Mouse (Mus musculus) embryonic stem cell, embryonic (primary cell): ENCODE measurements at regions not wholly inside any gene's neighbourhood (a gene's known extent, or its start where the extent isn't known, plus 50 kb on each side); places are given as distances from the start of the nearest gene placed in this dataset.
"Not testable (repeated sequence)": the region's sequence is repeated elsewhere in the genome, so short reads cannot be mapped to it uniquely, and the experiment has no call there.

Experiments used
- CTCF ChIA-PET, 4 experiments: fragments of 300-600 bp in 2 of 4; fragments of 350-600 bp in 2 of 4; sonication (Branson Sonifier 250); formaldehyde crosslinking; loops; one replicate each; lab custom pipeline; 2022; ENCODE audit warnings: inconsistent platforms in 2 of 4; lab: Charles Lee
- POLR2A ChIA-PET, 4 experiments: fragments of 300-600 bp in 2 of 4; fragments of 350-600 bp in 2 of 4; sonication (Branson Sonifier 250); formaldehyde crosslinking; loops; one replicate each; lab custom pipeline; 2022; ENCODE audit warnings: antibody characterized with exemption in 4 of 4, inconsistent platforms in 1 of 4; lab: Charles Lee

DNA sequence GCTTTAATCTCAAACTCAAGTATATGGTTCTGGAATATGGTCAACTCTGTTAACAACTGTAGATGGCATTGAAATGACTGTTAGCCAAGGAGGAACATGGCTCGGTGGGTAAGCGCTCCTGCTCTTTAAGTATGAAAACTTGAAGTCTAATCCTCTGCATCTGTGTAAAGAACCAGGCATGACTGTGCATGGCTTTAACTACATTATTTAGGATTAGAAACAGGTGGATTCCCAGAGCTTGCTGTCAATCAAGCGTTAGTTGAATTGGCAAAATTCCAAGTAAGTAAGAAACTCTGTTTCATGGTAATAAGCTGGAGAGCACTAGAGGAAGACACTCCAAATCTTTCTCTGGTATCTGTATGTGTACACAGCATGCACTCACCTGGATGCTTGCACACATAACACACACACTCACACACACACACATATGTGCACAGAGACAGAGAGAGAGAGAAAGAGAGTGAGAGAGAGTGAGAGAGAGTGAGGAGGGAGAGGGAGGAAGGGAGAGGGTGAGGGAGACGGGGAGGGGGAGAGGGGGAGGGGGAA is 993.9 kb upstream of the Pom121l12 start:
- CTCF ChIA-PET = no interaction called here
- POLR2A ChIA-PET = no interaction called here

DNA sequence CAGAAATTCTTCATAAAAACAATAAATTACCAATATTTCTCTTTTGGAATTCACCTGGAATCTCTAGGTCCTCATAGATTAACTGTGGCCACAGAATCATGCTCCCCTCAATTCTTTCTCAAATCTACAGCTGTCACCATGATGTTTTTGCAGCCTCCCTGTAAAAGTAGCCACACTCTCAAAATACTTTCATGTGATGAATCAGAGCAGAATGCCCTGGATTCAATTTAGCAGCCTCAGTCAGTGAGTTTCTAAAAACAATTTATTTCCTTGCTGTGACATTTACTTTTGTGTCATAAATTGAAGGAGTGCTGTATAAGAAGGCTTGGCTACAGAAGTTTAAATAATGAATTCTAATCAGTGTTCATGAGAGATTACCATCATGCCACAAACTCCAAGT is 1014.4 kb upstream of the Pom121l12 start:
- ChIA-PET POLR2A (no interaction called here), CTCF (no interaction called here)

DNA sequence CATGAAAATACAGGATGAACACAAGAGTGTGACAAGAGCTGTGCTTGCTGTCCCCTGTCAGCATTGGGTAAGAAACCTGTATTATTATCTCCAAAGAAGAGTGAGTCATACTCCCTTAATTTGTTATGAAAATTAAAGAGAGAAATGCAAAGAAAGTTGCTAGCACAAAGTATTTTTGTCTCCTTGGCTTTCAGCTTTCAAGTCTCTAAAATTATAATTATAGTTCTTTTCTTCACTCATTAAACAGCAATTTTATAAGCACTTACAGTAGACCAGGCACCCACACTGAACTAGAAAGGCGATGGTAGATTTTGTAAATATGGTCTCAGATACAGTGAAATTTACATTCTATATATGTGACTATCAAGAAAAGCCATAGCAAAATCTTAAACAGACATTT is 1043.8 kb upstream of the Pom121l12 start:
- ChIA-PET CTCF (no interaction called here), POLR2A (no interaction called here)

DNA sequence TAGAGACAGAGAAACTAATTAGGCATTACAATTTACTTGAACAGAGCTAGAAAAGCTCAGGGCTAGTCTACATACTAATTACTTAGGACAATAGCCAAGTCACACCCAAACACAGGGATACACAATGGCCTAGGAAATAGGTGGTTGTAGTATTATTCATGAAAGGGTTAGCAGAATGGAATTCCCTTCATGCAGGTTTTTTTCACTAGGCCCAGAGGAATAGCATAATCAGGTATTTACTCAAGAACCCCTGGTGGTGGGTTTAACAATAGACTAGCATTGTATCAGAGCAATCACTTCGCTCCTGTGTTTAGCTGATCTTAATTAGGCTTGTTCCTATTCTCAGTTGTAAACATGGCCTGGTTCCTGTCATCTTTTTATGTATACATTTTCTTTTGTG is 1054.9 kb upstream of the Cobl start:
- CTCF ChIA-PET, POLR2A ChIA-PET: not testable (repeated sequence)

DNA sequence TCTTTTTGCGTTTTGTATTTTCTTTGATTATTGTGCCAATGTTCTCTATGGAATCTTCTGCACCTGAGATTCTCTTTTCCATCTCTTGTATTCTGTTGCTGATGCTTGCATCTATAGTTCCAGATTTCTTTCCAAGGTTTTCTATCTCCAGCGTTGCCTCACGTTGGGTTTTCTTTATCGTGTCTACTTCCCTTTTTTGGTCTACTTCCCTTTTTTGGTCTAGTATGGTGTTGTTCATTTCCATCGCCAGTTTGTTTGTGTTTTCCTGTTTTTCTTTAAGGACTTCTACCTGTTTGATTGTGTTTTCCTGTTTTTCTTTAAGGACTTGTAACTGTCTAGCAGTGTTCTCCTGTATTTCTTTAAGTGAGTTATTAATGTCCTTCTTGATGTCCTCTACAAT is 1046.2 kb upstream of the Cobl start:
- POLR2A ChIA-PET, CTCF ChIA-PET: not testable (repeated sequence)

DNA sequence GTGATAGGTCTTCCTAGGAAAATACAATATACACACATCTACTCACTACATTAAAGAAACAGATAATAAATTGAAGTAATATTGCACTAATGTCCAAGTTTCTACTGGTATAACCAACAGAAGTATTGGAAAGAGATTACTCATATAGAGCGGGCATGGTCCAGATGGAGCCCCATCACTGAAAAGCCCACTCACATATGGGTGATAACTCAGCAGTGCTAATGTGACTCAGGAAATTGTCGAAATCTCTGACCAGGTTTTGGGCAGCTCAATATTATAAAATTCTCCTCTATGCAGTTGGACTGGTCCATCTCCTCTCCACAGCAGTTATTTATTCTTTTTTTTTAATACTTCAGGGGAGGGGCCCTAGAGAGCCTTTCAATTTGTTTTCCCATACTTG is 1021.2 kb upstream of the Cobl start:
- ChIA-PET POLR2A (no interaction called here), CTCF (no interaction called here)

DNA sequence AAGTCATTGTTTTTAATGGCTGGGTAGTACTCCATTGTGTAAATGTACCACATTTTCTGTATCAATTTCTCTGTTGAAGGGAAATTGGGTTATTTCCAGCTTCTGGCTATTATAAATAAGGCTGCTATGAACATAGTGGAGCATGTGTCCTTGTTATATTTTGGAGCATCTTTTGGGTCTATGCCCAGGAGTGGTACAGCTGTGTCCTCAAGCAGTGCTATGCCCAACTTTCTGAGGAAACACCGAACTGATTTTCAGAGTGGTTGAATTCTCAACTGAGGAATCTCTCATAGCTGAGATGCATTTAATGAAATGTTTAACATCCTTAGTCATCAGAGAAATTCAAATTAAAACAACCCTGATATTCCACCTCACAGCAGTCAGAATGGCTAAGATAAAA is 986.8 kb upstream of the Cobl start:
- CTCF ChIA-PET, POLR2A ChIA-PET: not testable (repeated sequence)

DNA sequence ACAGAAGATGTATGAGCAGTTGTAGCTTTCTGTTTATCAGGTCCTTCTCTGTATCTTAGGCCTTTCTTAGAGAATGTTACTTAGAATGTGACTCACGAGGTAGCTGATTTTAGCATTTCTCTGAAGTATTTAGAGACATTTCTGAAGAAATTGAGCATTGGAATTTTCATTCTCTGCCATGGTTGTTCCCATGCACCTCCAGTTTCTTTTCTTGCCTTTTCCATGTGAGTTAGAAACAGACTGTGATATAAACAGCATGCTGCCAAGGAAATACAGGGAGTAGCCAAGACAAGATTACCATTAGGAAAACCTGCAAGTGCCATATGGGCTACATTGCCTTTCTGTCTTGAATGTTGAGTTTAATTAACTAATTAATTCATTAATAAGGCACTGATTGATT is 971.7 kb upstream of the Cobl start:
- ChIA-PET POLR2A (no interaction called here), CTCF (no interaction called here)

DNA sequence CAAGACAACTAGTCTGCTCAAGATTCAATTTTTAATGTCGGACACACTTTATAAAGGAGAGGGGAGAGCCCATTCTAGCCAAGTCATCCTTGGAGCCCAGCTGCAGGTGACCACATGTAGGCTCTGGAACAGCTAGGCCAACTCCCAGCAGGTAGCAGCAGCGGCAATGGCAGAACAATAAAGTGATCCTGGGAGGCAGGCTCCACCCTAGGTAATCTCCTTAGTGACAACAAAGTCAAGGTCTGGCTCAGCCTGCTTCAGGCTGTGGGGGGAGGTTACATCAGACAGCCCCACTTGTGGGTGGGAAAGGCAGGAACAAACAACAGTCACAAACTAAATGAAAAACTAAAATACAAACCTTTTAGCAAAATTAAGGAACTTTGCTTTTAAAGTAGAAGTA is 953.1 kb upstream of the Cobl start:
- CTCF ChIA-PET = not testable (repeated sequence)
- POLR2A ChIA-PET = interaction anchor here in 1 of 4 experiments (0.6 kb wide), 2 partner anchors 52 to 1822 kb away, joined by 3 to 4 read pairs; no protein-coding TSS in a partner anchor
